Mouse (Mus musculus) heart, embryonic 16.5 days (tissue): ENCODE measurements around the gene Cdk1. TPM values are rescaled to one million over a fixed set of nuclear protein-coding genes. Genes with fewer than 3 reads are reported as not detected.

Experiments
- ATAC-seq: fragments of 200-750 bp; cut with Nextera tagmentation; replicated peaks from 2 replicates; pipeline ENCODE4 v1.8.0; 2017; ENCODE audit warnings: moderate number of reproducible peaks; ENCODE audit not compliant: insufficient read depth, low FRiP score; ENCODE audit errors: extremely low read depth
- H3K27ac ChIP-seq: fragments of 300-500 bp; sonication (generic); 2 replicates; pipeline ENCODE4 v1.5.1; 2014; ENCODE audit warnings: mild to moderate bottlenecking, low read length, control low read depth, moderate library complexity
- H3K27me3 ChIP-seq: fragments of 300-500 bp; sonication (generic); 2 replicates; pipeline ENCODE4 v1.6.1; 2014; ENCODE audit warnings: low read length, mixed read lengths; ENCODE audit not compliant: control insufficient read depth, insufficient read depth
- H3K36me3 ChIP-seq: fragments of 300-500 bp; sonication (generic); 2 replicates; pipeline ENCODE4 v1.6.1; 2014; ENCODE audit not compliant: control insufficient read depth, insufficient read depth
- H3K4me1 ChIP-seq: fragments of 300-500 bp; sonication (generic); 2 replicates; pipeline ENCODE4 v1.6.1; 2014; ENCODE audit warnings: low read length, mixed read lengths; ENCODE audit not compliant: control insufficient read depth, insufficient read depth
- H3K4me2 ChIP-seq: fragments of 300-500 bp; sonication (generic); 2 replicates; pipeline ENCODE4 v1.6.1; 2014; ENCODE audit warnings: low read depth, mild to moderate bottlenecking, control low read depth, low read length
- H3K4me3 ChIP-seq: fragments of 300-500 bp; sonication (generic); 2 replicates; pipeline ENCODE4 v1.5.1; 2014; ENCODE audit warnings: mild to moderate bottlenecking, control low read depth, low read length
- H3K9ac ChIP-seq: fragments of 300-500 bp; sonication (generic); 2 replicates; pipeline ENCODE4 v1.6.1; 2014; ENCODE audit warnings: low read length, control low read depth
- H3K9me3 ChIP-seq: fragments of 300-500 bp; sonication (generic); replicated peaks from 2 replicates; pipeline ENCODE4 v1.6.1; 2016; ENCODE audit warnings: low read length; ENCODE audit not compliant: control insufficient read depth
- WGBS: fragments of 180-500 bp; shearing (Covaris S2); extraction: QIAGEN DNeasy Blood & Tissue Kit; methylation state at CpG from one replicate; pipeline ENCODE4 v1.1.7; 2014; 5-methylcytosine and 5-hydroxymethylcytosine counted together
- polyA plus RNA-seq: library from polyadenylated mRNA; unstranded; fragments of >200 nt; fragmentation: Nextera tagmentation; extraction: Ambion mirVana; gene quantifications from 2 replicates; pipeline ENCODE4 v1.2.1, GENCODE M21; 2015

The Cdk1 gene
- polyA plus RNA-seq, 1 experiment from 2014 or later, result 381 TPM

GRCm38 (mm10) chr10:69383186-69383585 is 30.4 kb upstream of the Cdk1 start:
- H3K4me3 ChIP-seq, result no peak overlapping the region
- H3K4me1 ChIP-seq, result no peaks in the 10 kb centered on the region
- H3K9ac ChIP-seq, result no peak overlapping the region
- no peak for ATAC-seq
- H3K27me3 ChIP-seq, result no peaks in the 10 kb centered on the region
- 88% methylated on average over 1 of the region's 1 CpGs for whole genome bisulfite sequencing
- H3K27ac ChIP-seq, result no peak overlapping the region
- no peaks in the 10 kb centered on the region for H3K36me3 ChIP-seq
- no peak overlapping the region for H3K4me2 ChIP-seq
- no peaks in the 10 kb centered on the region for H3K9me3 ChIP-seq

GRCm38 (mm10) chr10:69375154-69375553 is 22.4 kb upstream of the Cdk1 start:
- 47% methylated on average over 7 of the region's 7 CpGs for WGBS
- H3K36me3 ChIP-seq, result no peaks in the 10 kb centered on the region
- no peaks in the 10 kb centered on the region for H3K27me3 ChIP-seq
- no peak overlapping the region for H3K4me3 ChIP-seq
- H3K9ac ChIP-seq, result no peak overlapping the region
- no peak for ATAC-seq
- H3K4me1 ChIP-seq, result no peaks in the 10 kb centered on the region
- H3K9me3 ChIP-seq, result no peaks in the 10 kb centered on the region
- H3K27ac ChIP-seq, result no peak overlapping the region
- H3K4me2 ChIP-seq, result no peak overlapping the region

GRCm38 (mm10) chr10:69373796-69374550 is 21.2 kb upstream of the Cdk1 start:
- Histone ChIP-seq H3K4me3 (no peak overlapping the region), H3K36me3 (no peaks in the 10 kb centered on the region)
- WGBS, result 70% methylated on average over 10 of the region's 10 CpGs

GRCm38 (mm10) chr10:69372061-69372460 is 19.3 kb upstream of the Cdk1 start:
- Histone ChIP-seq H3K4me1 (no peaks in the 10 kb centered on the region), H3K27ac (no peak overlapping the region), H3K4me3 (no peak overlapping the region), H3K36me3 (no peaks in the 10 kb centered on the region), H3K9me3 (no peaks in the 10 kb centered on the region), H3K9ac (no peak overlapping the region), H3K4me2 (no peak overlapping the region), H3K27me3 (no peaks in the 10 kb centered on the region)
- 80% methylated on average over 14 of the region's 14 CpGs for WGBS
- ATAC-seq, result no peak

More at GRCm38 (mm10) chr10:69373796-69374550, 21.2 kb upstream of the Cdk1 start:
- no peaks in the 10 kb centered on the region for H3K4me1 ChIP-seq
- H3K4me2 ChIP-seq, result no peak overlapping the region
- no peaks in the 10 kb centered on the region for H3K27me3 ChIP-seq
- H3K9me3 ChIP-seq, result no peaks in the 10 kb centered on the region
- no peak overlapping the region for H3K27ac ChIP-seq
- no peak for ATAC-seq
- no peak overlapping the region for H3K9ac ChIP-seq

- WGBS, result 19% methylated on average over 10 of the region's 10 CpGs
- H3K36me3 ChIP-seq, result no peaks in the 10 kb centered on the region
Measured at GRCm38 (mm10) chr10:69371441-69371840, 18.7 kb upstream of the Cdk1 start.

GRCm38 (mm10) chr10:69369321-69369720 is 16.6 kb upstream of the Cdk1 start:
- no peak overlapping the region for H3K4me3 ChIP-seq
- H3K4me2 ChIP-seq, result no peak overlapping the region
- no peaks in the 10 kb centered on the region for H3K27me3 ChIP-seq
- H3K36me3 ChIP-seq, result no peaks in the 10 kb centered on the region
- no peaks in the 10 kb centered on the region for H3K4me1 ChIP-seq
- H3K27ac ChIP-seq, result no peak overlapping the region
- 72% methylated on average over 6 of the region's 6 CpGs for WGBS
- H3K9me3 ChIP-seq, result no peaks in the 10 kb centered on the region
- ATAC-seq, result no peak
- H3K9ac ChIP-seq, result no peak overlapping the region

More at GRCm38 (mm10) chr10:69371441-69371840, 18.7 kb upstream of the Cdk1 start:
- ATAC-seq, result no peak
- H3K4me3 ChIP-seq, result no peak overlapping the region
- H3K27ac ChIP-seq, result no peak overlapping the region
- H3K4me2 ChIP-seq, result no peak overlapping the region
- no peak overlapping the region for H3K9ac ChIP-seq
- no peaks in the 10 kb centered on the region for H3K27me3 ChIP-seq
- H3K4me1 ChIP-seq, result no peaks in the 10 kb centered on the region
- H3K9me3 ChIP-seq, result no peaks in the 10 kb centered on the region

GRCm38 (mm10) chr10:69366877-69367387 is 14.2 kb upstream of the Cdk1 start:
- 79% methylated on average over 13 of the region's 13 CpGs for WGBS
- H3K27ac ChIP-seq, result no peak overlapping the region
- no peaks in the 10 kb centered on the region for H3K36me3 ChIP-seq
- H3K9me3 ChIP-seq, result no peaks in the 10 kb centered on the region; the same call in none of the 2 replicates
- H3K4me1 ChIP-seq, result no peaks in the 10 kb centered on the region
- no peak overlapping the region for H3K4me3 ChIP-seq
- H3K27me3 ChIP-seq, result no peaks in the 10 kb centered on the region
- no peak for ATAC-seq
- H3K9ac ChIP-seq, result no peak overlapping the region
- no peak overlapping the region for H3K4me2 ChIP-seq

GRCm38 (mm10) chr10:69366208-69366607 is 13.5 kb upstream of the Cdk1 start:
- Histone ChIP-seq H3K36me3 (no peaks in the 10 kb centered on the region), H3K27me3 (no peaks in the 10 kb centered on the region), H3K4me2 (no peak overlapping the region), H3K27ac (no peak overlapping the region), H3K9me3 (peaks cover 2% of the 10 kb centered on the region), H3K9ac (no peak overlapping the region), H3K4me1 (no peaks in the 10 kb centered on the region), H3K4me3 (no peak overlapping the region)
- 80% methylated on average over 11 of the region's 11 CpGs for WGBS
- no peak for ATAC-seq

- WGBS, result 88% methylated on average over 1 of the region's 1 CpGs
Measured at GRCm38 (mm10) chr10:69359666-69360065, 6.9 kb upstream of the Cdk1 start.

More at GRCm38 (mm10) chr10:69359666-69360065, 6.9 kb upstream of the Cdk1 start:
- H3K4me1 ChIP-seq, result no peaks in the 10 kb centered on the region
- no peaks in the 10 kb centered on the region for H3K27me3 ChIP-seq
- H3K4me3 ChIP-seq, result no peak overlapping the region
- no peak for ATAC-seq
- no peak overlapping the region for H3K4me2 ChIP-seq
- H3K27ac ChIP-seq, result no peak overlapping the region
- peaks cover 15% of the 10 kb centered on the region for H3K9me3 ChIP-seq
- no peak overlapping the region for H3K9ac ChIP-seq
- H3K36me3 ChIP-seq, result no peaks in the 10 kb centered on the region
